Mouse (Mus musculus) liver, postnatal 0 days (tissue): Measurements from ENCODE around the gene Ngb.

Source experiments
- CTCF ChIP-seq: sonication (generic); IDR thresholded peaks from 2 replicates; pipeline ENCODE4 v1.5.1; 2016; ENCODE audit warnings: antibody characterized with exemption, low read depth
- EP300 ChIP-seq: IDR thresholded peaks from 2 replicates; pipeline ENCODE4 v1.6.1; 2016; ENCODE audit warnings: antibody characterized with exemption, low read depth, mild to moderate bottlenecking

DNA sequence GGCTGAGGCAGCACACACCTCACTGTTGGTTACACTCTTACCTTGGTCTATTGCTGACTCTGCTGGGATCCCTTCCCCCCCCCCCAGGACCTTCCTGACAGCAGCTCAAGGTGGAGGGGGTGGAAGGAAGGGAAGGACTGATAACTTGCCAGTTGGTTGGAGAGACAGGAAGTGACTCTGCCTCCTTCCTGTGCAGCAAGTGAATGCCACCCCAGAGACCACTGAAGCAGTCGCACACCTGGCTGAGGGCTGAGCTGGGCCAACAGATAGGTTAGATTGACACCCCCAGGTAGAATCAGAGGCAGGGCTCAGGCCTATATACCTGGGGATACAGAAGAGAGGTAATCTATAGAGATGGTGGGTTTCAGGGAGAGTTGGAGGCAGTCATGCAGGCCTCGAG is 10.4 kb downstream of the Ngb start:
- no peak for TF ChIP-seq CTCF
- no peak for TF ChIP-seq EP300
